Mouse (Mus musculus): Measurements from ENCODE around the gene Tmem59. TPM values are rescaled to one million over a fixed set of nuclear protein-coding genes. Genes with fewer than 3 reads are reported as not detected.

Tmem59 gene
- polyA plus RNA-seq, 1 experiment: 147 TPM

DNA sequence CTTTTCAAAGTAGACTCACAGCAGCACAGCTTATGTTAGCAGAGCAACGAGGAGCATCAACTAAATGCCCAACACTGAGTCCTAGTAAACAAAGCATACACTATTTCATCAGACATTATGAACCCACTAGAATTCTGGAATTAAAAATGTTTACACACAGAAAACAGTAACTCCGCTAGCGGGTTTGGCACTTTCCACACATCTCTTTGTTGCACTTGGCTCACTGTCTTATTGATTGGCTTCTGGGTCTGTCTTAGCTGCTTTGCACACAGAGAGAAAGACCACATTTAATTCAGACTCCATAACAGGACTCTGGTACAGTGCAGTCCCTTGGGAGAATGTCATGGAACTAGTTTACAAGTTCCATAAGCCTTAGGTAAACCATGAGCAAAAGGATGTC, 69.9 kb downstream of the Tmem59 start:
- Histone ChIP-seq H3K9me3 (no peaks in the 10 kb centered on the region), H3K4me3 (replicated peaks) (no peak overlapping the region), H3K4me1 (peaks cover 84% of the 10 kb centered on the region), H3K27me3 (replicated peaks) (no peaks in the 10 kb centered on the region), H3K36me3 (replicated peaks; ENCODE audit: low read length) (peaks cover 31% of the 10 kb centered on the region)
- TF ChIP-seq FLI1 (IDR thresholded peaks at IDR 0.05; ENCODE audit: low read length) (no peak), GATA1 (IDR thresholded peaks at IDR 0.05; ENCODE audit: borderline replicate concordance, low read length) (no peak)

GRCm38 (mm10) chr4:107249471-107249870, 71.3 kb downstream of the Tmem59 start:
- H3K27me3 ChIP-seq (replicated peaks): no peaks in the 10 kb centered on the region
- peak overlapping the region; percentile 44 for H3K4me3 ChIP-seq (replicated peaks)
- TF ChIP-seq FLI1 (IDR thresholded peaks at IDR 0.05; ENCODE audit: low read length) (no peak), GATA1 (IDR thresholded peaks at IDR 0.05; ENCODE audit: borderline replicate concordance, low read length) (no peak)
- H3K4me1 ChIP-seq: peaks cover 82% of the 10 kb centered on the region
- H3K36me3 ChIP-seq (replicated peaks; ENCODE audit: low read length): peaks cover 19% of the 10 kb centered on the region
- no peaks in the 10 kb centered on the region for H3K9me3 ChIP-seq

DNA sequence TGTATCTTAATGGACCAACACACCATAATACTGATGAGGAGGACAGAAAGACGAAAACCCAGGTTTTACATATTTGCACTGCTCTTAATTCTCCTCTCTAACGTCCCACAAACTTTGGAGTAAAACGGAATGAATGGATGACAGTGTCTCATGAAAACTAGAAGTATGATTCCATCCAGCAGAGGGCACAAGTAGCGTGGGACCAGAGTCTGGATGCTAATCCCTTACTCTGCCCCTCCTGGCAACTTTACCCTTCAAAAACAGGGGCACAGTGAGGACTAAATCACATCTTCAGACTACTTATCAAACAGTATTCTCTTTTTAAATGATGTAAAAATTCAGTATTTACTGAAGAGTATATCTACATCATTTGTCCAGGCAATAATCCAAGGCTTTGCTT, 72.3 kb downstream of the Tmem59 start:
- Histone ChIP-seq H3K9me3 (no peaks in the 10 kb centered on the region), H3K27me3 (replicated peaks) (no peaks in the 10 kb centered on the region), H3K36me3 (replicated peaks; ENCODE audit: low read length) (peaks cover 11% of the 10 kb centered on the region), H3K4me1 (peaks cover 73% of the 10 kb centered on the region), H3K4me3 (replicated peaks) (no peak overlapping the region)
- TF ChIP-seq FLI1 (IDR thresholded peaks at IDR 0.05; ENCODE audit: low read length): no peak
- TF ChIP-seq GATA1 (IDR thresholded peaks at IDR 0.05; ENCODE audit: borderline replicate concordance, low read length): no peak

Other genes starting within 250 kb of the Tmem59 start
- gene Mrpl37, start 111.5 kb upstream of the Tmem59 start, polyA plus RNA-seq (2012; ENCODE audit: insufficient read depth, low replicate concordance): 17.7 and 23.7 TPM in 2 replicates
- gene Cyb5rl, start 111.4 kb upstream of the Tmem59 start, polyA plus RNA-seq (2012; ENCODE audit: insufficient read depth, low replicate concordance): 1.4 and 2.3 TPM in 2 replicates
- gene Cdcp2, start 81.5 kb upstream of the Tmem59 start, polyA plus RNA-seq (2012; ENCODE audit: insufficient read depth, low replicate concordance): not detected in 2 replicates
- gene Tceanc2, start 717 bp downstream of the Tmem59 start, polyA plus RNA-seq (2012; ENCODE audit: insufficient read depth, low replicate concordance): 31.3 and 34.2 TPM in 2 replicates
- gene Ldlrad1, start 30.8 kb downstream of the Tmem59 start, polyA plus RNA-seq (2012; ENCODE audit: insufficient read depth, low replicate concordance): 0.17 and 1.7 TPM in 2 replicates
- 9.1 and 10.7 TPM in 2 replicates for gene Lrrc42, start 75.1 kb downstream of the Tmem59 start, polyA plus RNA-seq (2012; ENCODE audit: insufficient read depth, low replicate concordance)
- 5.7 and 19.6 TPM in 2 replicates for gene Hspb11, start 75.2 kb downstream of the Tmem59 start, polyA plus RNA-seq (2012; ENCODE audit: insufficient read depth, low replicate concordance)
- not detected in 2 replicates for gene Dio1, start 128.8 kb downstream of the Tmem59 start, polyA plus RNA-seq (2012; ENCODE audit: insufficient read depth, low replicate concordance)
- gene Yipf1, start 136.0 kb downstream of the Tmem59 start, polyA plus RNA-seq (2012; ENCODE audit: insufficient read depth, low replicate concordance): 3.1 and 16.3 TPM in 2 replicates
- gene Ndc1, start 189.4 kb downstream of the Tmem59 start, polyA plus RNA-seq (2012; ENCODE audit: insufficient read depth, low replicate concordance): 0.50 and 3.0 TPM in 2 replicates